In genomic region chr17:15379741-15380526, GRCm38 (mm10) we compare ENCODE assay signal across 9 mouse cellular contexts. TPM values are rescaled to one million over a fixed set of nuclear protein-coding genes. Genes with fewer than 3 reads are reported as not detected.
DNase-seq lines count a peak whose midpoint lies in the region; ATAC-seq and TF ChIP-seq lines count a peak whose summit lies in the region.
"Had no signal": no experiment of that assay in that cellular context is flagged by ENCODE, and none has a peak within 500 bp of the region (broad histone marks: within the 10 kb centered on the region; RNA-seq: fewer than 3 reads in every experiment).

No protein-coding gene starts in this region.

- no peak for DNase-seq in kidney, postnatal 4 days
- no peak for DNase-seq in cerebellum, postnatal 25 days
- no peak for DNase-seq in spleen, postnatal 4 days (ENCODE audit: low spot score in 2 of 2)
- DNase-seq in layer of hippocampus, adult 9-11 months = no peak
- DNase-seq: cerebellum, postnatal 36 days had no signal

- H3K27ac ChIP-seq in kidney, embryonic 15.5 days = 0 out of 2 replicates have a peak overlapping the region, but pooled peaks have one; percentile 66
- no peak overlapping the region for H3K27ac ChIP-seq in embryonic facial prominence, embryonic 13.5 days
- H3K27ac ChIP-seq in intestine, embryonic 15.5 days = no peak overlapping the region

- 0 out of 2 replicates have a peak overlapping the region, but pooled peaks have one; percentile 41 for H3K9ac ChIP-seq in kidney, embryonic 15.5 days
- H3K9ac ChIP-seq in embryonic facial prominence, embryonic 13.5 days = peak overlapping the region; percentile 65
- peak overlapping the region; percentile 51 for H3K9ac ChIP-seq in intestine, embryonic 15.5 days

- H3K4me2 ChIP-seq in kidney, embryonic 15.5 days = peak overlapping the region; percentile 94
- peak overlapping the region; percentile 90 for H3K4me2 ChIP-seq in embryonic facial prominence, embryonic 13.5 days
- H3K4me2 ChIP-seq in intestine, embryonic 15.5 days (replicated peaks) = peak overlapping the region; percentile 72
- peak overlapping the region; percentile 61 for H3K4me2 ChIP-seq in myocyte (ENCODE audit: low read depth)

- peaks cover 70% of the 10 kb centered on the region for H3K27me3 ChIP-seq in kidney, embryonic 15.5 days
- H3K27me3 ChIP-seq in embryonic facial prominence, embryonic 13.5 days = peaks cover 95% of the 10 kb centered on the region
- peaks cover 12% of the 10 kb centered on the region for H3K27me3 ChIP-seq in intestine, embryonic 15.5 days (replicated peaks)
- H3K27me3 ChIP-seq in myocyte (ENCODE audit: control insufficient read depth, insufficient read depth, insufficient read length) = peaks cover 4% of the 10 kb centered on the region

- ATAC-seq in kidney, embryonic 15.5 days (replicated peaks; ENCODE audit: low FRiP score) = no peak
- ATAC-seq in embryonic facial prominence, embryonic 13.5 days (ENCODE audit: insufficient number of reproducible peaks, insufficient read depth, low FRiP score, low TSS enrichment, low read depth) = no peak
- ATAC-seq in intestine, embryonic 15.5 days = no peak

- H3K9me3 ChIP-seq in kidney, embryonic 15.5 days (replicated peaks) = no peaks in the 10 kb centered on the region
- H3K9me3 ChIP-seq in embryonic facial prominence, embryonic 13.5 days = no peaks in the 10 kb centered on the region
- H3K9me3 ChIP-seq in intestine, embryonic 15.5 days = no peaks in the 10 kb centered on the region

- TF ChIP-seq POLR2A in myocyte (IDR thresholded peaks at IDR 0.05; ENCODE audit: insufficient read length, low read depth) = no peak

- peaks cover 5% of the 10 kb centered on the region for H3K79me2 ChIP-seq in myocyte (ENCODE audit: control insufficient read depth, insufficient read depth)

- H3K4me1 ChIP-seq in kidney, embryonic 15.5 days = peaks cover 62% of the 10 kb centered on the region
- H3K4me1 ChIP-seq in embryonic facial prominence, embryonic 13.5 days = peaks cover 45% of the 10 kb centered on the region
- H3K4me1 ChIP-seq in intestine, embryonic 15.5 days (replicated peaks) = peaks cover 33% of the 10 kb centered on the region

- no peaks in the 10 kb centered on the region for H3K36me3 ChIP-seq in kidney, embryonic 15.5 days
- H3K36me3 ChIP-seq in embryonic facial prominence, embryonic 13.5 days = no peaks in the 10 kb centered on the region
- H3K36me3 ChIP-seq in intestine, embryonic 15.5 days = no peaks in the 10 kb centered on the region
- no peaks in the 10 kb centered on the region for H3K36me3 ChIP-seq in myocyte (ENCODE audit: control insufficient read depth, insufficient read depth)

- H3ac ChIP-seq in myocyte (ENCODE audit: control insufficient read depth, insufficient read length) = no peak overlapping the region

- H3K4me3 ChIP-seq in kidney, embryonic 15.5 days (replicated peaks) = peak overlapping the region; percentile 50
- H3K4me3 ChIP-seq in embryonic facial prominence, embryonic 13.5 days = peak overlapping the region; percentile 49
- H3K4me3 ChIP-seq in intestine, embryonic 15.5 days (replicated peaks) = peak overlapping the region; percentile 40
- H3K4me3 ChIP-seq in myocyte = no peak overlapping the region

- WGBS in kidney, embryonic 15.5 days = 10% methylated on average over 17 of the region's 17 CpGs
- 6% methylated on average over 17 of the region's 17 CpGs for WGBS in embryonic facial prominence, embryonic 13.5 days
- 18% methylated on average over 17 of the region's 17 CpGs for WGBS in intestine, embryonic 15.5 days

TF ChIP-seq in myocyte, 11 proteins besides CTCF, POLR2A, EP300 and RAD21:
- no peak for TF ChIP-seq SRF (IDR thresholded peaks at IDR 0.05; ENCODE audit: control insufficient read depth, insufficient read length, low read depth)
- no peak for TF ChIP-seq POLR2AphosphoS2 (IDR thresholded peaks at IDR 0.05; ENCODE audit: insufficient read length, low read depth)
- no peak for TF ChIP-seq MAX (IDR thresholded peaks at IDR 0.05; ENCODE audit: low read depth)
- TF ChIP-seq MYOG (IDR thresholded peaks at IDR 0.05; ENCODE audit: control insufficient read depth in 1 of 3, insufficient read depth in 1 of 3, insufficient read length in 2 of 3, low read depth in 2 of 3) = no peak
- TF ChIP-seq E2F4 (IDR thresholded peaks at IDR 0.05; ENCODE audit: insufficient read depth) = no peak
- TF ChIP-seq REST (IDR thresholded peaks at IDR 0.05; ENCODE audit: insufficient read depth, insufficient read length) = no peak
- no peak for TF ChIP-seq TCF12 (IDR thresholded peaks at IDR 0.05; ENCODE audit: insufficient read depth, poor library complexity, severe bottlenecking)
- no peak for TF ChIP-seq CEBPB (IDR thresholded peaks at IDR 0.05; ENCODE audit: insufficient read depth, poor library complexity, severe bottlenecking)
- no peak for TF ChIP-seq USF1 (IDR thresholded peaks at IDR 0.05; ENCODE audit: low read depth)
- no peak for TF ChIP-seq MYOD1 (IDR thresholded peaks at IDR 0.05; ENCODE audit: control insufficient read depth in 1 of 3, insufficient read length in 2 of 3, low read depth in 2 of 3)
- no peak for TF ChIP-seq TCF3 (IDR thresholded peaks at IDR 0.05; ENCODE audit: insufficient read length, low read depth)

RNA-seq across cellular contexts. Expression of gene Dll1, which starts 3.3 kb away (rescaled TPM):
- 30.9 and 32.0 TPM in 2 replicates for polyA plus RNA-seq in kidney, embryonic 15.5 days (2015; fragmentation: Nextera tagmentation; extraction: Ambion mirVana)
- polyA plus RNA-seq in embryonic facial prominence, embryonic 13.5 days (2015; fragmentation: Nextera tagmentation; extraction: Ambion mirVana) = 4.0 and 5.1 TPM in 2 replicates
- polyA plus RNA-seq in intestine, embryonic 15.5 days (2015; fragmentation: Nextera tagmentation; extraction: Ambion mirVana) = 20.7 and 23.3 TPM in 2 replicates
- 13.3 TPM for polyA plus RNA-seq in myocyte (2012; fragmentation: generic; extraction: Trizol)

RNA-seq across cellular contexts. Expression of gene Fam120b, which starts 16.1 kb away (rescaled TPM):
- polyA plus RNA-seq in kidney, embryonic 15.5 days (2015; fragmentation: Nextera tagmentation; extraction: Ambion mirVana) = 28.1 and 28.7 TPM in 2 replicates
- polyA plus RNA-seq in embryonic facial prominence, embryonic 13.5 days (2015; fragmentation: Nextera tagmentation; extraction: Ambion mirVana) = 31.1 and 35.9 TPM in 2 replicates
- polyA plus RNA-seq in intestine, embryonic 15.5 days (2015; fragmentation: Nextera tagmentation; extraction: Ambion mirVana) = 26.9 and 27.7 TPM in 2 replicates
- 8.8 TPM for polyA plus RNA-seq in myocyte (2012; fragmentation: generic; extraction: Trizol)
